Mouse (Mus musculus) adrenal gland, adult 8-10 months (tissue): Measurements from ENCODE around the gene Podn. TPM values are rescaled to one million over a fixed set of nuclear protein-coding genes. Genes with fewer than 3 reads are reported as not detected.

Source experiments
- microRNA-seq, 2 experiments: library from miRNA; unstranded; fragments of <30 nt; microRNA quantifications; one replicate each; pipeline ENCODE4 v1.2.0; 2022
- total RNA-seq, 4 experiments: library from RNA; stranded (reverse); gene quantifications; 2 replicates each; pipeline ENCODE4 v1.2.4; 2022

The Podn gene
- total RNA-seq, 4 experiments from 2014 or later: 7.6 to 17.0 (median 11.0) TPM

Small RNA genes lying within 50 kb of the gene (microRNA-seq; reads per million reads assigned to microRNA genes)
- gene Mir6397: 0 reads per million in 2 experiments

Other genes with a start within 250 kb of the Podn start
- gene Magoh, start 216.7 kb downstream of the Podn start, total RNA-seq: 10 to 100 TPM; 61.8 to 73.5 (median 71.9) TPM
- 10 to 100 TPM; 75.0 to 83.5 (median 78.4) TPM for gene 0610037L13Rik, start 206.6 kb downstream of the Podn start, total RNA-seq
- gene Cpt2, start 172.8 kb downstream of the Podn start, total RNA-seq: 100 to 1,000 TPM in 3 of 4 experiments, 10 to 100 TPM in 1; 92.3 to 198 (median 141) TPM
- under 1 TPM; 0.35 to 0.73 (median 0.49) TPM for gene Slc1a7, start 128.1 kb downstream of the Podn start, total RNA-seq
- 100 to 1,000 TPM; 204 to 358 (median 307) TPM for gene Scp2, start 48.6 kb upstream of the Podn start, total RNA-seq
- 10 to 100 TPM; 22.1 to 28.1 (median 26.8) TPM for gene Echdc2, start 69.0 kb upstream of the Podn start, total RNA-seq
- gene Zyg11a, start 121.6 kb upstream of the Podn start, total RNA-seq: 1 to 10 TPM in 1 of 4 experiments, under 1 TPM in 3; 0.32 to 1.0 (median 0.73) TPM
- gene Zyg11b, start 204.7 kb upstream of the Podn start, total RNA-seq: 10 to 100 TPM; 42.6 to 60.9 (median 46.0) TPM
- gene Coa7, start 231.7 kb upstream of the Podn start, total RNA-seq: 10 to 100 TPM; 38.0 to 61.1 (median 44.6) TPM